Mouse (Mus musculus): Measurements from ENCODE around the gene Psma7. TPM values are rescaled to one million over a fixed set of nuclear protein-coding genes. Genes with fewer than 3 reads are reported as not detected.

Gene Psma7
- polyA plus RNA-seq (2015; fragmentation: Nextera tagmentation; extraction: Ambion mirVana), result 458 and 471 TPM in 2 replicates

DNA sequence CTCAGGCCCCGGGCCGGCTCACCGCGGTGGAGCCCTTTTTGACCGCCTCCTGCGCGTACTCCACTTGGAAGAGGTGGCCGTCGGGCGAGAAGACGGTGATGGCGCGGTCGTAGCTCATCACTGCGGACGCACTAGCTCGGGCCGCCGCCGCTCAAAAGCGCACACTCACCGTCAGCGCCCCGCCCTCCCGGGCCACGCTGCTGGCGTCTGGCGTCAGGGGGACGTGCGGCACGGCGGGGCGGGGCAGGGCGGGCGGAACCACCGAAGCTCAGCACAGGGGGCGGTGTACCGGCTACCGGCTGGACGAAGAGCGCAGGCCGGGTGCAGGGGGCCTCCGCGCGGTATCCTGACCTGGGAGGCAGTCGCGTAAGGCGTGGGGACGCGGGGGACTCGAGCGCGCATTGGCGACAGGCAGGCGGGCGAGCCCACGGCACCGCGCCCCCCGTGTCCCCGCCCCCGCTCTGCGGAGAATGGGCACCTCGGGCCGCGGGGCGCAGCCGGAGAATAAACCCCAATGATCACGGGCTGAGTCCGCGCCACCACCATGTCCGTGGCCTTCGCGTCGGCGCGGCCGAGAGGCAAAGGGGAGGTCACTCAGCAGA lies at the start of gene Psma7, which contains the start of gene Ss18l1:
Gene Psma7, minus strand, starts transcription at position 178 of the 602 bp plus-strand sequence.
Gene Ss18l1, plus strand, starts transcription at position 254 of the 602 bp plus-strand sequence.
- no peaks in the 10 kb centered on the region for H3K27me3 ChIP-seq (ENCODE audit: control insufficient read depth, insufficient read depth, low read depth, low read length)
- peaks cover 14% of the 10 kb centered on the region for H3K36me3 ChIP-seq (ENCODE audit: control insufficient read depth, insufficient read depth, low read length)
- peak within 1 kb of the TSS; percentile 91 for H3K9ac ChIP-seq (ENCODE audit: low read length)
- H3K4me3 ChIP-seq (ENCODE audit: low read length), result peak within 1 kb of the TSS; percentile 97
- peak within 1 kb of the TSS; percentile 90 for H3K27ac ChIP-seq (ENCODE audit: low read length)
- under 1% methylated on average over 75 of the region's 78 CpGs for WGBS
- H3K9me3 ChIP-seq (ENCODE audit: control insufficient read depth, low read length), result no peaks in the 10 kb centered on the region
- H3K4me1 ChIP-seq (replicated peaks; ENCODE audit: control insufficient read depth, insufficient read depth, low read length), result peaks cover 23% of the 10 kb centered on the region
- peak; percentile 97 for ATAC-seq (ENCODE audit: low read depth)
- H3K4me2 ChIP-seq (ENCODE audit: low read depth, low read length), result peak within 1 kb of the TSS; percentile 87

DNA sequence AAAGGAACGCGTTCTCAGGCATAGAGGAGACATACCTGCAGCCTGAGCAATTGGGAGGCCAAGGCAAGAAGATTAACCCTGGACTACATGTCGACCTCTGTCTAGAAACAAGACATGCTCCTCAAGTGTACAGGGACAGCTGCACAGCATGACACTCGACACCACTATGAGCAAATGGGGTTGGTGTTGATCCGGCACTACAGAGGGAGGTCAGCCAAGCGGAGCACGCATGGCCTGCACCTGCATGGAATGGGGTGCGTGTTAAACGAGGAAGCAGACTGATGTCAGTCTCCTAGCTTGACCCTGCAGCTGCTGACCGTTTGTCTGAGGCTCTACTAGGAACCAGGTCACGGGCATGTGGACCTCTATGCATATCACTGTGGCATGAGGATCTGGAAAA lies 48.1 kb upstream of the Psma7 start:
- Histone ChIP-seq H3K4me3 (ENCODE audit: low read length) (no peak overlapping the region), H3K27ac (ENCODE audit: low read length) (no peak overlapping the region), H3K4me1 (replicated peaks; ENCODE audit: control insufficient read depth, insufficient read depth, low read length) (no peaks in the 10 kb centered on the region), H3K9me3 (ENCODE audit: control insufficient read depth, low read length) (no peaks in the 10 kb centered on the region), H3K4me2 (ENCODE audit: low read depth, low read length) (no peak overlapping the region), H3K36me3 (ENCODE audit: control insufficient read depth, insufficient read depth, low read length) (peaks cover 3% of the 10 kb centered on the region; the same call in 1 of the 2 replicates), H3K9ac (ENCODE audit: low read length) (no peak overlapping the region), H3K27me3 (ENCODE audit: control insufficient read depth, insufficient read depth, low read depth, low read length) (no peaks in the 10 kb centered on the region; the same call in 1 of the 2 replicates)
- no peak for ATAC-seq (ENCODE audit: low read depth)
- 49% methylated on average over 11 of the region's 11 CpGs for WGBS

DNA sequence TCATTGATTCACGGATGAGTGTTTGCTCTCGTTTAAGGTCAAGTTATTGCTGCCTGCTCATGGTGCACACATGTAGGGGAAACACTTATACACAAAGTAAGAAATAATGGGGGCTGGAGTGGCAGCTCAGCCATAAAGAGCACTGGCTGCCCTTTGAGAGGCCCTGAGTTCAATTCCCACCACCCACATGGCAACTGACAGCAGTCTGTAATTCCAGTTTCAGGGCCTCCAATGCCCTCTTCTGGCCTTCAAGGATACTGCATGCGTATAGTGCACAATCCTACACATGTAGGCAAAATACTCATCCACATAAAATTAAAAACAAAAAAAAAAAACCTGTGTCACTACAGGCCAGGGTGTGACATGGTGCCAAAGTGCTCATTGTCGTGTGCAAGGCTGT lies 45.2 kb upstream of the Psma7 start:
- Histone ChIP-seq H3K4me3 (ENCODE audit: low read length) (no peak overlapping the region), H3K9ac (ENCODE audit: low read length) (no peak overlapping the region), H3K27me3 (ENCODE audit: control insufficient read depth, insufficient read depth, low read depth, low read length) (no peaks in the 10 kb centered on the region; the same call in 1 of the 2 replicates), H3K36me3 (ENCODE audit: control insufficient read depth, insufficient read depth, low read length) (peaks cover 4% of the 10 kb centered on the region; the same call in 1 of the 2 replicates), H3K4me2 (ENCODE audit: low read depth, low read length) (no peak overlapping the region), H3K4me1 (replicated peaks; ENCODE audit: control insufficient read depth, insufficient read depth, low read length) (no peaks in the 10 kb centered on the region), H3K9me3 (ENCODE audit: control insufficient read depth, low read length) (no peaks in the 10 kb centered on the region), H3K27ac (ENCODE audit: low read length) (no peak overlapping the region)
- WGBS, result 80% methylated on average over 4 of the region's 4 CpGs
- ATAC-seq (ENCODE audit: low read depth), result no peak

DNA sequence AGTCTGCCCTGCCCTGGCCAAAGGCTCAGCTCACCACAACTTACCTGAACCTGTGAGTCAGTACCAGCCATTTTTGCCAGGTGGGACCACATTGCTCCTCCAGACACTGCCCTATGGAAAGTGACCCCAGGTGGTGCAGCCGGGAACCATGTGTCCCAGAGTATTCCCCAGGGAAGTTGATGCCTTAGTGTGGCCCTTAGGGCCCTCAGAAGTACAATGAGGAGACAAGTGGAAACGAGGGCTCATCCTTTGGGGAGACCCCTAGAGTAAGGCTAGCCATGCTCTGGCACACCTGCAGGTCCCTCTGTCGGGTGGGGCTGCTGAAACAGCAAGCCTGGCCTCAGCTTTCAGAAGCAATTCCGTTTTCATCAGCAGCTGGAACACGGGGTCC lies 44.4 kb upstream of the Psma7 start:
- Histone ChIP-seq H3K4me3 (ENCODE audit: low read length) (no peak overlapping the region), H3K27ac (ENCODE audit: low read length) (no peak overlapping the region), H3K4me2 (ENCODE audit: low read depth, low read length) (no peak overlapping the region), H3K27me3 (ENCODE audit: control insufficient read depth, insufficient read depth, low read depth, low read length) (no peaks in the 10 kb centered on the region; the same call in 1 of the 2 replicates), H3K4me1 (replicated peaks; ENCODE audit: control insufficient read depth, insufficient read depth, low read length) (no peaks in the 10 kb centered on the region), H3K9me3 (ENCODE audit: control insufficient read depth, low read length) (no peaks in the 10 kb centered on the region), H3K36me3 (ENCODE audit: control insufficient read depth, insufficient read depth, low read length) (peaks cover 4% of the 10 kb centered on the region; the same call in 1 of the 2 replicates), H3K9ac (ENCODE audit: low read length) (no peak overlapping the region)
- WGBS, result 83% methylated on average over 5 of the region's 5 CpGs
- ATAC-seq (ENCODE audit: low read depth), result no peak

DNA sequence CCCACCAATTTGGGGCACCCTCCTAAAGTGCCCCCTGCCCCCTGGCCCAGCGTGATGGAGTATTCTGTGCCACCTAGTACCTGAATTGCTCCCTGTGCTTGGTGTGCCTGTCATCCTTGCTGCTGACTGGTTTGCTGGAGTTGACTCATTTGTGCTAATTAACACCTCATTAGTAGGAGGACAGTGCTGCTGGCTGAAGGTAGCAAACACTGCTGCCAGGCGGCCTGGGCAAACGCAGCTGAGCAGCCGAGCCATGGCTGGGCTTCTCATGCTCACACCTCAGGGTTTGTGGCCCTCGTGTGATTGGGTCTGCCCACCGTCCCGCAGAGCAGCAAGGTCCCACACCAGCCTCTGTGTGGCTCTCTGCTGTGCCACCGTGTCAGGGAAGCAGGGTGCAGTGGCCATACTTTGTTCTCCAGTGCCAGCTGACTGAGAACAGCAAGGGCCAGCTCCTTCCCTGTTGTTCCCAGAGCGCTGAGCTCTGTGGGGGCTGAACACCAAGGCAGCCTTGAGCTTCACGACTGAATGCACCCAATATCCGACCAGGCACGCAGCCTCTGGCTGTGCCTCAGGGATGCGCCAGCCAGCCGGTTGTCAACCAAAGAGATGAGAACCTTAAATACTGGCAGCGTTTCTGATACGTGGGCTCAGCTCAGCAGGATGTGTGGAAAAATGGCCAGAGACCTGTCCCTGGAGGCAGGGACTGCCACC lies 43.8 kb upstream of the Psma7 start:
- ATAC-seq (ENCODE audit: low read depth), result no peak

DNA sequence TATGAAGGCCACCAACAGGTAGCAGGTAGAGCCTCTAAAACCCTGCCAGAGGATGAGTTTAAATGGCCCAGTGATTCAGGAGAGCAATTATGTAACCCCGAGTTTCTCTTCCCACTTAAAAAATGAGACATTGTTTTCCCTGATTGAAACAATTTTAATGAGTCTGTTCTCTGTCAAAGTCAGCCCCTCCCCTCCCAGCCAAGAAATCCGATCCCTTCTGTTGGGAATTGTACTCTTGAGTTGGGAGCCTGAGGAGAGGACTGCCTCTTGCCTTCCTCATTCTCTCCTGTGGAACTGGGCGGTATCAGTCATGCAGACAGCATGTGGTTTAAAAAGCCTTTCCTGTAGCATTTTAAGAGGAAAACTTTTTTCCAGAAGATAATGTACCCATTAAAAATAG lies 42.3 kb upstream of the Psma7 start:
- Histone ChIP-seq H3K27ac (ENCODE audit: low read length) (no peak overlapping the region), H3K27me3 (ENCODE audit: control insufficient read depth, insufficient read depth, low read depth, low read length) (no peaks in the 10 kb centered on the region), H3K4me2 (ENCODE audit: low read depth, low read length) (no peak overlapping the region), H3K36me3 (ENCODE audit: control insufficient read depth, insufficient read depth, low read length) (peaks cover 4% of the 10 kb centered on the region; the same call in 1 of the 2 replicates), H3K4me3 (ENCODE audit: low read length) (no peak overlapping the region), H3K4me1 (replicated peaks; ENCODE audit: control insufficient read depth, insufficient read depth, low read length) (no peaks in the 10 kb centered on the region), H3K9me3 (ENCODE audit: control insufficient read depth, low read length) (no peaks in the 10 kb centered on the region), H3K9ac (ENCODE audit: low read length) (no peak overlapping the region)
- WGBS, result 17% methylated on average over 3 of the region's 3 CpGs
- ATAC-seq (ENCODE audit: low read depth), result no peak

More for the DNA sequence above, 43.8 kb upstream of the Psma7 start:
- WGBS, result 65% methylated on average over 16 of the region's 16 CpGs
- Histone ChIP-seq H3K27ac (ENCODE audit: low read length) (no peak overlapping the region), H3K4me1 (replicated peaks; ENCODE audit: control insufficient read depth, insufficient read depth, low read length) (no peaks in the 10 kb centered on the region), H3K9ac (ENCODE audit: low read length) (no peak overlapping the region), H3K36me3 (ENCODE audit: control insufficient read depth, insufficient read depth, low read length) (peaks cover 4% of the 10 kb centered on the region; the same call in 1 of the 2 replicates), H3K4me3 (ENCODE audit: low read length) (no peak overlapping the region), H3K27me3 (ENCODE audit: control insufficient read depth, insufficient read depth, low read depth, low read length) (no peaks in the 10 kb centered on the region; the same call in 1 of the 2 replicates), H3K4me2 (ENCODE audit: low read depth, low read length) (no peak overlapping the region), H3K9me3 (ENCODE audit: control insufficient read depth, low read length) (no peaks in the 10 kb centered on the region)

DNA sequence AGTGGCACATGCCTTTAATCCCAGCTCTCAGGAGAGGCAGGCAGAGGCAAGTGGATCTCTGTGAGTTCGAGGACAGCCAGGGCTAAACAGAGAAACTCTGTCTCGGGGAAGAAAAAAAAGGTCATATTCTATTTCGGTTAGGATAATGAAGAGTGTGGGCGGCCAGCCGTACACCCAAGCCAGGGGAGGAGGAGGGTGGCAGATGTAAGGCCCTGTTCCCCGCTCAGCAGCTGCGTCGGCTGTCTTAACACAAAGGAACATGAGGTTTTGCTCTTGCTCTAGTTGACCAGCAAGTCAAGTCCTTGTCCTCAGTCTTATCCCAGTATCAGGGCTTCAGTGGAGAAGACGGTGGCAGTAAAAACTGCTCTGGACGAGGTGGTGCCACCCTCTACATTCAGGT lies 40.8 kb upstream of the Psma7 start:
- WGBS, result 89% methylated on average over 10 of the region's 10 CpGs
- Histone ChIP-seq H3K27me3 (ENCODE audit: control insufficient read depth, insufficient read depth, low read depth, low read length) (no peaks in the 10 kb centered on the region), H3K27ac (ENCODE audit: low read length) (no peak overlapping the region), H3K9ac (ENCODE audit: low read length) (no peak overlapping the region), H3K4me3 (ENCODE audit: low read length) (no peak overlapping the region), H3K36me3 (ENCODE audit: control insufficient read depth, insufficient read depth, low read length) (peaks cover 4% of the 10 kb centered on the region; the same call in 1 of the 2 replicates), H3K9me3 (ENCODE audit: control insufficient read depth, low read length) (no peaks in the 10 kb centered on the region), H3K4me1 (replicated peaks; ENCODE audit: control insufficient read depth, insufficient read depth, low read length) (no peaks in the 10 kb centered on the region), H3K4me2 (ENCODE audit: low read depth, low read length) (no peak overlapping the region)
- ATAC-seq (ENCODE audit: low read depth), result no peak

DNA sequence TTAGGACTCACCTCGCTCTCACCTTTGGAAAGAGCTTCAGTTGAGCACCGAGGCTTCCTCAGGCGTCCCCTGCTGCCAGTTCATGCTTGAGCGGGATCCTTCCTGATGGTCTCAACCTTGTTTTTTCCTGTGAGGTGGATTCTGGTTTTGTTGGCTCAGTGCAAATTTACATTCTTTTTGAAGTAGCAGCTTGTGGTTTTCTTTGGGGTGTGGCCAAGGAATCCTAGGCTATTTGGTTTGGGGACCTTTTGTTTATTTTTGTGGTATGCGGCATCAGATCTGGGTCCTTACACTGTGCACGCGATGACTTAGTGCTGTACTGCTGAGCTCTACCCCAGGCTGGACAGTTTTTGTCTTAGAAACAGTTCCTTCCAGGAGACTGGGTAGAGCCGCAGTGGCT lies 38.4 kb upstream of the Psma7 start:
- no peaks in the 10 kb centered on the region for H3K4me1 ChIP-seq (replicated peaks; ENCODE audit: control insufficient read depth, insufficient read depth, low read length)
- no peak overlapping the region for H3K4me3 ChIP-seq (ENCODE audit: low read length)
- no peak overlapping the region for H3K4me2 ChIP-seq (ENCODE audit: low read depth, low read length)
- H3K9ac ChIP-seq (ENCODE audit: low read length), result no peak overlapping the region
- no peaks in the 10 kb centered on the region for H3K9me3 ChIP-seq (ENCODE audit: control insufficient read depth, low read length)
- 60% methylated on average over 8 of the region's 8 CpGs for WGBS
- H3K36me3 ChIP-seq (ENCODE audit: control insufficient read depth, insufficient read depth, low read length), result peaks cover 4% of the 10 kb centered on the region; the same call in 1 of the 2 replicates
- no peak overlapping the region for H3K27ac ChIP-seq (ENCODE audit: low read length)
- H3K27me3 ChIP-seq (ENCODE audit: control insufficient read depth, insufficient read depth, low read depth, low read length), result no peaks in the 10 kb centered on the region
- ATAC-seq (ENCODE audit: low read depth), result no peak; the same call in 1 of the 2 replicates

DNA sequence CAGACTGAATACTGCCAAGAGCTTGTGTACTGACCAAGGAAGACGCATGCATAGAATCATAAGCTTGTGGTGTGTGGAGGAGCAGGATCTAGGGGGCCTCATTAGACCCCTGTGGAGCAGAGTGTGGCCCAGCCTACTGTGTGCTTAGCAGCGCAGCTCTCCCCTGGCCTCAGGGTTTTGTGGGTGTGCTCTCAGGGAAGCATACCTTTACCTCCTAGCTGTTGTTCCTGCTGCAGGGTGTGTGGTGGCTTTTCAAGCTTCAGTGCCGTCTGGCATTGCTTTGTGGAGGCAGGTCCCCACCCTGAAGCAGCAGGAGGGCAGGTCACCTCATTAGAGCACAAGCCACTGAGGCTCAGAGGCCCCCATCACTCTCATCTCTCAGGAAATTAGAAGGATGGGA lies 35.4 kb upstream of the Psma7 start:
- Histone ChIP-seq H3K4me1 (replicated peaks; ENCODE audit: control insufficient read depth, insufficient read depth, low read length) (no peaks in the 10 kb centered on the region), H3K36me3 (ENCODE audit: control insufficient read depth, insufficient read depth, low read length) (no peaks in the 10 kb centered on the region; the same call in 1 of the 2 replicates), H3K27ac (ENCODE audit: low read length) (no peak overlapping the region), H3K4me3 (ENCODE audit: low read length) (no peak overlapping the region), H3K4me2 (ENCODE audit: low read depth, low read length) (no peak overlapping the region), H3K9me3 (ENCODE audit: control insufficient read depth, low read length) (no peaks in the 10 kb centered on the region), H3K27me3 (ENCODE audit: control insufficient read depth, insufficient read depth, low read depth, low read length) (no peaks in the 10 kb centered on the region), H3K9ac (ENCODE audit: low read length) (no peak overlapping the region)
- ATAC-seq (ENCODE audit: low read depth), result no peak
- WGBS, result 70% methylated on average over 3 of the region's 3 CpGs
